Mouse (Mus musculus) kidney, embryonic 15.5 days (tissue): ENCODE data around the gene Rbm8a. TPM values are rescaled to one million over a fixed set of nuclear protein-coding genes. Genes with fewer than 3 reads are reported as not detected.
"Not testable (repeated sequence)": the region's sequence is repeated elsewhere in the genome, so short reads cannot be mapped to it uniquely, and the experiment has no call there.

Source experiments
- ATAC-seq: fragments of 200-750 bp; cut with Nextera tagmentation; replicated peaks from 2 replicates; pipeline ENCODE4 v1.8.0; 2017; ENCODE audit warnings: moderate TSS enrichment; ENCODE audit not compliant: low FRiP score
- H3K27ac ChIP-seq: fragments of 300-500 bp; sonication (generic); 2 replicates; pipeline ENCODE4 v1.5.1; 2015; ENCODE audit warnings: mild to moderate bottlenecking, inconsistent platforms
- H3K27me3 ChIP-seq: fragments of 300-500 bp; sonication (generic); 2 replicates; pipeline ENCODE4 v1.6.1; 2015; ENCODE audit warnings: inconsistent platforms
- H3K36me3 ChIP-seq: fragments of 300-500 bp; sonication (generic); 2 replicates; pipeline ENCODE4 v1.6.1; 2015; ENCODE audit warnings: inconsistent platforms
- H3K4me1 ChIP-seq: fragments of 300-500 bp; sonication (generic); 2 replicates; pipeline ENCODE4 v1.6.1; 2015; ENCODE audit warnings: inconsistent platforms
- H3K4me2 ChIP-seq: fragments of 300-500 bp; sonication (generic); 2 replicates; pipeline ENCODE4 v1.6.1; 2015; ENCODE audit warnings: moderate library complexity, mild to moderate bottlenecking, inconsistent platforms
- H3K4me3 ChIP-seq: fragments of 300-500 bp; sonication (generic); replicated peaks from 2 replicates; pipeline ENCODE4 v1.5.1; 2015; ENCODE audit warnings: mild to moderate bottlenecking, inconsistent platforms
- H3K9ac ChIP-seq: fragments of 300-500 bp; sonication (generic); 2 replicates; pipeline ENCODE4 v1.6.1; 2015; ENCODE audit warnings: mild to moderate bottlenecking, inconsistent platforms
- H3K9me3 ChIP-seq: fragments of 300-500 bp; sonication (generic); replicated peaks from 2 replicates; pipeline ENCODE4 v1.6.1; 2016; ENCODE audit warnings: inconsistent platforms
- WGBS: fragments of 180-500 bp; shearing (Covaris S2); methylation state at CpG from one replicate; pipeline ENCODE4 v1.1.7; 2015; ENCODE audit warnings: mixed read lengths; 5-methylcytosine and 5-hydroxymethylcytosine counted together
- polyA plus RNA-seq: library from polyadenylated mRNA; unstranded; fragments of >200 nt; fragmentation: Nextera tagmentation; extraction: Ambion mirVana; gene quantifications from 2 replicates; pipeline ENCODE4 v1.2.1, GENCODE M21; 2015

The Rbm8a gene
- polyA plus RNA-seq, 1 experiment from 2014 or later = 151 TPM

DNA sequence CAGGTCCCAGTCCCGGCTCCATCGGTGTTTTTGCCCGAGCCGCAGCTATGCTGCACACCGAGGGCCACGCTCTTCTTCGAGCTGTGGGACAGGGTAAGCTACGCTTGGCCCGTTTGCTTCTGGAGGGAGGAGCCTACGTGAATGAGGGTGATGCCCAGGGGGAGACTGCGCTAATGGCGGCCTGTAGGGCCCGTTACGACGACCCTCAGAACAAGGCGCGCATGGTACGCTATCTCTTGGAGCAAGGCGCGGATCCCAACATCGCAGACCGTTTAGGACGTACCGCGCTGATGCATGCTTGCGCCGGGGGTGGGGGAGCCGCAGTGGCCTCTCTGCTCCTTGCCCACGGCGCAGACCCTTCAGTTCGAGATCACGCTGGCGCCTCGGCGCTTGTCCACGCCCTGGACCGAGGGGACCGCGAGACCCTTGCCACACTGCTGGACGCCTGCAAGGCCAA, 32.3 kb upstream of the Rbm8a start:
- no peak; the same call in 1 of the 2 replicates for ATAC-seq
- Histone ChIP-seq H3K4me3 (peak overlapping the region; percentile 54), H3K27me3 (peaks cover 42% of the 10 kb centered on the region), H3K9me3 (no peaks in the 10 kb centered on the region), H3K27ac (peak overlapping the region; percentile 69), H3K36me3 (no peaks in the 10 kb centered on the region), H3K4me2 (peak overlapping the region; percentile 83), H3K9ac (peak overlapping the region; percentile 55), H3K4me1 (peaks cover 64% of the 10 kb centered on the region)
- under 1% methylated on average over 40 of the region's 40 CpGs for WGBS

DNA sequence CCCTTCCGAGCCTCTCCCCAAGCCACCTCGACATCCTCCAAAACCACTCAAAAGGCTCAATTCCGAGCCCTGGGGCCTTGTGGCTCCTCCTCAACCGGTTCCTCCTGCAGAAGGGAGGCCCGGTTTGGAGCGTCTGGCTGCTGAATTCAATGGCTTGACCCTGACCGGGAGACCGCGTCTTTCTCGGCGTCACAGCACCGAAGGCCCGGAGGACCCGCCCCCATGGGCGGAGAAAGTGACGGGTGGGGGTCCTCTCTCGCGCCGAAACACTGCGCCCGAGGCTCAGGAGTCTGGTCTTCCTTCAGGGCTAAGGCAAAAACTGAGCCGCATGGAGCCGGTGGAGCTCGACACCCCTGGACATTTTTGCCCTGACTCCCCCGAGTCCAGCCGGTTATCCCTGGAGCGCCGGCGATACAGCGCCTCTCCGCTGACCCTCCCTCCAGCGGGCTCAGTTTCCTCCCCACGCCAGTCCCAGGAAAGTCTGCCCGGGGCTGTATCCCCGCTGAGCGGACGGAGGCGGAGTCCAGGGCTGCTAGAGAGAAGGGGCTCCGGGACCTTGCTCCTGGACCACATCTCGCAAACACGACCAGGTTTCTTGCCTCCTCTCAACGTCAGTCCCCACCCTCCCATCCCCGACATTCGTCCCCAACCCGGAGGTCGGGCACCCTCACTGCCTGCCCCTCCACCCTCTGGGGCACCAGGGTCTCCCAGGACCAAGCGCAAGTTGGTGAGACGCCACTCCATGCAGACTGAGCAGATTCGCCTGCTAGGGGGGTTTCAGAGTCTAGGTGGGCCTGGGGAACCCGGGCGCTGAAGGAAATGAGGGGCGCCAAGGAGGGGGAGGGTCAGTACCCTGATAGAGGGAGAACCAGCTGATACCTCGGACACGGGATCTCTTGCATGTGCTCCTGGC, 31.3 kb upstream of the Rbm8a start:
- Histone ChIP-seq H3K36me3 (no peaks in the 10 kb centered on the region), H3K27me3 (peaks cover 42% of the 10 kb centered on the region), H3K9me3 (no peaks in the 10 kb centered on the region), H3K4me3 (peak overlapping the region; percentile 54), H3K9ac (peak overlapping the region; percentile 55), H3K27ac (peak overlapping the region; percentile 69), H3K4me2 (peak overlapping the region; percentile 83), H3K4me1 (peaks cover 64% of the 10 kb centered on the region)
- WGBS = 1% methylated on average over 54 of the region's 54 CpGs
- no peak for ATAC-seq

GRCm38 (mm10) chr3:96599069-96599393, 30.7 kb upstream of the Rbm8a start:
- Histone ChIP-seq H3K9ac (no peak overlapping the region), H3K4me2 (peak overlapping the region; percentile 83), H3K27me3 (peaks cover 42% of the 10 kb centered on the region), H3K4me3 (peak overlapping the region; percentile 54; the same call in 1 of the 2 replicates), H3K9me3 (no peaks in the 10 kb centered on the region), H3K27ac (no peak overlapping the region), H3K36me3 (peaks cover 6% of the 10 kb centered on the region), H3K4me1 (peaks cover 69% of the 10 kb centered on the region)
- no peak for ATAC-seq
- 54% methylated on average over 8 of the region's 8 CpGs for WGBS

GRCm38 (mm10) chr3:96599411-96599810, 30.3 kb upstream of the Rbm8a start:
- Histone ChIP-seq H3K27me3 (peaks cover 42% of the 10 kb centered on the region), H3K9ac (no peak overlapping the region), H3K4me1 (peaks cover 73% of the 10 kb centered on the region), H3K36me3 (peaks cover 8% of the 10 kb centered on the region), H3K4me3 (peak overlapping the region; percentile 54; the same call in 1 of the 2 replicates), H3K27ac (no peak overlapping the region), H3K9me3 (no peaks in the 10 kb centered on the region), H3K4me2 (no peak overlapping the region)
- WGBS = 78% methylated on average over 3 of the region's 3 CpGs
- no peak for ATAC-seq

- peak; percentile 94 for ATAC-seq
- peaks cover 11% of the 10 kb centered on the region for H3K36me3 ChIP-seq
Observed at GRCm38 (mm10) chr3:96600639-96601250, 29.0 kb upstream of the Rbm8a start, which contains the start of gene Lix1l. Gene Lix1l (plus strand): TSS chr3:96601149.

GRCm38 (mm10) chr3:96601251-96601787, 28.4 kb upstream of the Rbm8a start:
- peaks cover 11% of the 10 kb centered on the region for H3K36me3 ChIP-seq
- peaks cover 25% of the 10 kb centered on the region for H3K27me3 ChIP-seq
- H3K4me3 ChIP-seq = peak overlapping the region; percentile 72
- H3K9me3 ChIP-seq = no peaks in the 10 kb centered on the region
- WGBS = 1% methylated on average over 19 of the region's 40 CpGs
- H3K4me2 ChIP-seq = peak overlapping the region; percentile 86
- peak overlapping the region; percentile 74 for H3K9ac ChIP-seq
- peak; percentile 59 for ATAC-seq
- peak overlapping the region; percentile 97 for H3K27ac ChIP-seq
- H3K4me1 ChIP-seq = peaks cover 63% of the 10 kb centered on the region

More at GRCm38 (mm10) chr3:96600639-96601250, 29.0 kb upstream of the Rbm8a start, which contains the start of gene Lix1l:
- under 1% methylated on average over 27 of the region's 27 CpGs for WGBS
- Histone ChIP-seq H3K4me3 (peak within 1 kb of the TSS; percentile 72), H3K27ac (peak within 1 kb of the TSS; percentile 97), H3K4me2 (peak within 1 kb of the TSS; percentile 86), H3K27me3 (peaks cover 31% of the 10 kb centered on the region), H3K9me3 (no peaks in the 10 kb centered on the region), H3K4me1 (peaks cover 68% of the 10 kb centered on the region), H3K9ac (peak within 1 kb of the TSS; percentile 74)

GRCm38 (mm10) chr3:96601941-96602703, 27.6 kb upstream of the Rbm8a start:
- H3K9ac ChIP-seq = peak overlapping the region; percentile 74
- H3K4me2 ChIP-seq = peak overlapping the region; percentile 86
- H3K4me1 ChIP-seq = peaks cover 55% of the 10 kb centered on the region
- peaks cover 11% of the 10 kb centered on the region for H3K36me3 ChIP-seq
- H3K27ac ChIP-seq = peak overlapping the region; percentile 97
- peaks cover 17% of the 10 kb centered on the region for H3K27me3 ChIP-seq
- peak overlapping the region; percentile 72 for H3K4me3 ChIP-seq
- WGBS = 19% methylated on average over 10 of the region's 10 CpGs
- H3K9me3 ChIP-seq = no peaks in the 10 kb centered on the region
- ATAC-seq = no peak

- Histone ChIP-seq H3K27ac (peak overlapping the region; percentile 97), H3K4me3 (peak overlapping the region; percentile 72), H3K9me3 (no peaks in the 10 kb centered on the region), H3K36me3 (peaks cover 11% of the 10 kb centered on the region), H3K9ac (peak overlapping the region; percentile 74), H3K27me3 (peaks cover 17% of the 10 kb centered on the region), H3K4me2 (peak overlapping the region; percentile 86), H3K4me1 (peaks cover 49% of the 10 kb centered on the region)
- WGBS = 15% methylated on average over 5 of the region's 5 CpGs
- no peak for ATAC-seq
Observed at GRCm38 (mm10) chr3:96602704-96603084, 27.0 kb upstream of the Rbm8a start.

DNA sequence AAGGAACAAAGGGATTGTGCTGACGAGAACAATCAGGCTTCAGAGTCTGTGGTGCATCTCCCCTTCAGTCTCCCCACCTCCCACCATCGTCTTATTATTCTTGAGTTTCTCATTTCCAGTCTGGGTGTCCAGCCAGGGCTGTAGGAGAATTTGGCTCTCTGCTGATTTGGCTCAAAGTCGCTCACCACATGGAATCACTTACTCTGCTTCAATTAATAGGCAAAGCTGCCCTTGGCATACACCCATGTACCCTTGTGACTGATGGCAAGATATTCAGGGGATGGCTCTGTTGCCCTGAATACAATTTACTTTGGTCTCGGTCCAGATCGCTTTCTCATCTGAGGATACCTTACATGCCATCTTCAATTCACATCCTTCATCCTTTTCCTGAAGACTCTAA, 26.4 kb upstream of the Rbm8a start:
- 53% methylated on average over 5 of the region's 5 CpGs for WGBS
- ATAC-seq = no peak
- Histone ChIP-seq H3K27ac (peak overlapping the region; percentile 97; the same call in 1 of the 2 replicates), H3K9ac (0 out of 2 replicates have a peak overlapping the region, but pooled peaks have one; percentile 74), H3K4me1 (peaks cover 43% of the 10 kb centered on the region), H3K4me3 (peak overlapping the region; percentile 72), H3K4me2 (peak overlapping the region; percentile 86), H3K9me3 (no peaks in the 10 kb centered on the region), H3K36me3 (peaks cover 11% of the 10 kb centered on the region), H3K27me3 (peaks cover 16% of the 10 kb centered on the region)

DNA sequence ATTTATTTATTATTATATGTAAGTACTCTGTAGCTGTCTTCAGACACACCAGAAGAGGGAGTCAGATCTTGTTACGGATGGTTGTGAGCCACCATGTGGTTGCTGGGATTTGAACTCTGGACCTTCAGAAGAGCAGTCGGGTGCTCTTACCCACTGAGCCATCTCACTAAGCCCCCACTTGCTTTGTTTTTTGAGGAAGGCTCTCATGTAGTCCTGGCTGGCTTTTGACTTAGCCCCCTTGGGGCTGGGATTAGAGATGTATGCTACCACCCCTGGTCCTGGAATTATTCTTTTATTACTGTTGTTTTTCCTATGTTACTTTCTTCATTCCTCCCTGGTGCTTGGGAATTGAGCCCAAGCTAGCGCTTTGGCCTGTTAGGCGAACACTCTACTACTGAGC, 23.7 kb upstream of the Rbm8a start:
- not testable (repeated sequence) for H3K27me3 ChIP-seq, H3K4me3 ChIP-seq, ATAC-seq, H3K9me3 ChIP-seq, H3K4me2 ChIP-seq, H3K27ac ChIP-seq, H3K9ac ChIP-seq
- peaks cover 11% of the 10 kb centered on the region for H3K36me3 ChIP-seq
- 87% methylated on average over 4 of the region's 4 CpGs for WGBS
- H3K4me1 ChIP-seq = peaks cover 25% of the 10 kb centered on the region; the same call in 1 of the 2 replicates

- Histone ChIP-seq H3K9me3 (no peaks in the 10 kb centered on the region), H3K27ac (no peak overlapping the region), H3K4me1 (peaks cover 25% of the 10 kb centered on the region; the same call in 1 of the 2 replicates), H3K27me3 (no peaks in the 10 kb centered on the region), H3K4me3 (no peak overlapping the region), H3K9ac (no peak overlapping the region), H3K4me2 (no peak overlapping the region), H3K36me3 (peaks cover 11% of the 10 kb centered on the region)
- ATAC-seq = no peak
- 87% methylated on average over 4 of the region's 4 CpGs for WGBS
Observed at GRCm38 (mm10) chr3:96606618-96607017, 23.1 kb upstream of the Rbm8a start.
